Mouse (Mus musculus) G1E-ER4 (cell line): Measurements from ENCODE around the gene Orai1. TPM values are rescaled to one million over a fixed set of nuclear protein-coding genes. Genes with fewer than 3 reads are reported as not detected.

Source experiments
- GATA1 ChIP-seq: IDR thresholded peaks from one replicate; pipeline ENCODE4 v1.8.0; 2012; ENCODE audit warnings: low read length, inconsistent platforms
- polyA plus RNA-seq: library from polyadenylated mRNA; stranded (reverse); fragments of >175 nt; gene quantifications from 2 replicates; pipeline ENCODE4 v1.2.3, GENCODE M21; 2012

The Orai1 gene
- polyA plus RNA-seq, 1 experiment: 12.9 TPM

DNA sequence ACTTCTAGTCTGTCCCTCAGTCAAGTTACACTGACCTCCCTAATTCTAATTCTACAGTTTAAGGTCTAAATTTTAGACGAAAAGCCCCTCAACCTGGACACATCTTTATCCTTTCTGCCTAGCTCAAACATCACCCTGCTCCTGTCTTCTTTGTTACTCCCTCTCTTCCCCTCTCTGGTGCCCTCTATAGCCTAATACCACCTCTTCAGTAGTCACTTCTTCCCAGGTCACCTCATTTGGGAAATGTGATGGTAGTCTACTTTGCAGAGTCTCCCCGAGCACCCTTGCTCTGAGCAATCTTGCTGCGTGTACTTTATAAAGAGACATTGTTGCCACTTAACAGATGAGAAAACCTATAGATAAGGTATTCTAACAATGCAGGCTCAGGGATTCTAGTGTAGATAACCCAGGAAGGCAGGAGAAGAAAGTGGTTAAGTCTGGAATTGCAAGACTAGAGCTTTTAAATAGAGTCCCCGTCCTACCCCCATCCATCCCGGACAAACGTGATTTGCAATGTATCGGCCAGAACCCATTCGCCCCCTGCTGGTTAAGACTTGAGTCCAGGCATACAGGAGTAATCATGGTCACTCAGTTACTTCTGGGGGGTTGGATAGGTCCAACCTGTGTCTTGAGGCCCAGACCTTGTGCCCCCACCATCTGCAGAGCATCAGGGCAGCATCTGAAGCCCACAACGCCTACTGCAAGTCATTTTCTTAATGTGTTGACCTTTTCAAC, 30.9 kb downstream of the Orai1 start:
- TF ChIP-seq GATA1: no peak

DNA sequence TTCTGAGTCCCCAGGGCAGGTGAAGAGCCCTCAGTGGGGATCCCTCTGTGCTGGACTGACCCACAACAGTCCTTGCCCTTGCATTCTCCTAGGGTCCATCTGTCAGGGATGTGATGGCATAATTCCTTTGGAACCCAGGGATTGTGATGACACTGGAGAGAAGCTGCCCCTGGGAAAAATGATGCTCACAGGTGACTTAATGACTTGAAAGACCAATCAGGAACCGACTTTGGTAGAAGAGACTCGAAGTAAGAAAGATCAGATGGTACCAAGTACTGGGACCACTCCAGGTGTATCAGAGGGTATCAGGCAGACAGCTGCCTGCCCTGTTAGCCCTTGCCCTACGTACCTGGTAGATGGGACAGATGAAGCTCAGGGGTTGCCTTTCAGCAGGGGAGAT, 32.0 kb downstream of the Orai1 start, which contains the start of gene Morn3:
Morn3 (minus strand) TSS at position 101 of the 400 bp plus-strand sequence.
- no peak for TF ChIP-seq GATA1

DNA sequence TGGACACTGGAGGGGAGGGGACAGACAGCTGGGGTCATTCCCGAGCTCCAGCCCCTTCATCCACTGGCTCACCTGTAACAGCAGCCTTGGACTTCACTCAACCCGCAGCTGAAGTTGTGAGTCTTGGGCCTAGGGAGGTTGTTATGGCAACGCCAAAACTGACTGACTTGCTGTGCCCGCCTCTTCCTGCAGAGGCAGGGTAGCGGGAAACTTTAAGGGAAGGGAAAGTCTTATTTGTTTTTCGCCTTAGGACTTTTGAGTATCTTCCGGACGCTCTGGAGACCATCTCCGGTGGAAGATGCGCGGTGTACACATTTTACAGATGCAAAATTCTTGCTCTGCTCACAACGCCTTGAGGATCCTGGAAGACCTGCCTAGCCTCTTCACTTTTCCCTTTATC, 34.4 kb downstream of the Orai1 start:
- no peak for TF ChIP-seq GATA1

DNA sequence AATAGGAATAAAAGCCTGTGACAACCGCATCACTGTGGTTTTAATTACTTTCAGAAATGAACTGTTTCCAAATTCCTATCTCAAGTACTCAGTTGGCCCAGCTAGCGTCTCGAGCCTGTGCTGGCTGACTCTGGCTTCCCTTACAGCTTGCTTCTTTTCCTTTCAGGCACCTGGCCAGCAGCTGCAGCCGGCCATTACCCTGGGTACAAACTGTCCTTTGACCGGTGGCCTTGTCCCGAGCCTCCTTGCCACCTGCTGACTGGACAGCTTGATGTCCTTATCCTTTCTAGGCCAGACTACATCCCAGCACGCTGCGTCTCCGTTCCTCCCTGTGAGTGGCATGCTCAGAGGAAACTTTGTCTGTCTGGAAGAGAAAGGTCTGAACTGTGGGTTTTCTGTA, 36.0 kb downstream of the Orai1 start:
- no peak for TF ChIP-seq GATA1

DNA sequence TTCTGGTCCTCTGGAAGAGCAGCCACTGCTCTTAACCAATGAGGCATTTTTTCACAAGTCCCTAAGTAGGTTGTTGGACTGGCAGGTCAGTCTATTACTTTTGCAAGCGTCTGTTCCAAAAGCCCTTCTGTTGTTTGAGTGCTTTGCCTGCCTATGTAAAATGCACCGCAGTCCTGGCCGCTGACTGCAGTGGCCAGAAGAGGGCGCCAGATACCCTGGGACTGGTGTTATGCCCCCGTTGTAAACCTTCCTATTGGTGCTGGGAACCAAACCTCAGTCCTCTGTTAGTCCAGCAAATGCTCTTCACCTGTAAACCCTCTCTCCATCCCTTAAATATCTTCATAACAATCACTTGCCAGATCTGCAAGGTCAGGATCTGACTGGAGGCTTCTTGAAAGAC, 36.9 kb downstream of the Orai1 start:
- TF ChIP-seq GATA1: no peak

DNA sequence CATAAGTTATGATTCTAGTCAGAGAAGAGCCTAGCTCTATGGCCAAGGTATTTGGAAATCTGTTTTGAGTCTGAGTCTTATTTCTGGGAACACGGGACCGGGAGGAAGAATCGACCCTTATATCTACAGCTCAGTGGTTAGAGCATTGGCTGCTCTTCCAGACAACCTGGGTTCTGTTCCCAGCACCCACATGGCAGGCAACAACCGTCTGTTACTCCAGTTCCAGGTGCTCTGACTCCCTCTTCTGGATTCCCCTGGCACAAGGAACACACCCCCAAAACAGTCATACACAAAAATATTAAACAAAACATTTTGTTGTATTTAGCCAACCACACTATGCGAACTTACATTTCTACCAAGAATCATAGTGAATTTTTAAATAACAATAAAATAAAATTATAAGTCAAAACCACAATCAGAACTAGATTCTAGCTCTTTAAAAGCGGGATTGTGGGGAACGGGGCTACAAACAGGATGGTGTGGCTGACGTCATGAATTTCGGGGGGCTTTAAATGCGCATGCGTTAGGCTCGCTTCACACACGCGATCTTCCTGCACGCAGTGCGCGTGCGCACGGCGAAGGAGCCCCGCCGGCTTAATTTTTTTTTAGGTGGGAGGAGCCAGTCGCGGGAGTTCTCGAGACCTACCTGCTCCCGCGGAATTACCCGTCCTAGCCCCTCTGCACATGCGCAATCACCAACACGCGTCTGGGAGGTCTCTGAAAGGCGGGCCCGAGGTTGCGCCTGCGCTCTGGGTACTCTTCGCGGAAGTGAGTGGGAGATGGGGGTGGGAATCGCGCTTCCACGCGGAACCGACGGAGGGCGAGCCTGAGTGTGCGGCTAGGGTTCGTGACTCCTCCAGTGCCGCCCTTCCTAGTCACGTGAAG, 42.7 kb downstream of the Orai1 start:
- no peak for TF ChIP-seq GATA1

DNA sequence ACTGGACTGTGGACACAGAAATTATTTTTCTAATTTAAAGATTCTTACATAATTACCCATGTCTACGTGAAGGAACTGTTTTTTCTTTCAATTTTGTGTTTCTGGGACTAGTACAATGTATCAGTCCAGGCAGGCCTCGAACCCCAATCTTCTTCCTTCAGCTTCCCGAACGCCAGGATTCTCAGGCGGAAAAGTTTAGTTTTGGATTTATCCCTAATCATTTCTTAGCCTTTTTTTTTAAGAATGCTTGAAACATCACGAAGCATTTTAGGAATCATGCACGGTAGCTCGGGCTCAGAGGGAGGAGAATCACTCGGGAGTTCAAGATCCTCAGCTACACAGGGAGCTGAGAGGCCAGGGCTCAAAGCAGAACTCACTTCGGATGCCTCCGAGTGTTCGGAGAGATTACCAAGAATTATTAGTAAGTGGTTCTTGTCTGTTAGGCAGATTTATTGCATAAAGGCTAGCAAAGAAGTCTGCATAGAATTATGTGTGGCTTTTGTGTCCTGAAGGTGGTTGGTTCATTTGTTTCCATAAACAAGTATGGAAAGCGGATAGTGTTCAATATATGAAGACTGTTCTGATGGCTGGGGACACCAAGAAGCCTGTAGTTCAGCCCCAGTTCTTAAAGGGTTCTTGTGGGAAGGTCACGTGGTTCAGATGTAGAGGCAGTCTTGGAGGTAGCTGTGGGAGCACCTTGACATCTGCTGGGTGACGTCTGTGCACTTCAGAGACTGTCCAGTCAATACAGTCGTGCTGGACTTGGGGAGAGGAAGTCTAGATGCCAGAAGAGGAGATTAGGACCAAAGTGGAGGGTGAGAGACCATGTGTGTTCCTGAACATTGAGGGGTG, 43.6 kb downstream of the Orai1 start:
- TF ChIP-seq GATA1: no peak

DNA sequence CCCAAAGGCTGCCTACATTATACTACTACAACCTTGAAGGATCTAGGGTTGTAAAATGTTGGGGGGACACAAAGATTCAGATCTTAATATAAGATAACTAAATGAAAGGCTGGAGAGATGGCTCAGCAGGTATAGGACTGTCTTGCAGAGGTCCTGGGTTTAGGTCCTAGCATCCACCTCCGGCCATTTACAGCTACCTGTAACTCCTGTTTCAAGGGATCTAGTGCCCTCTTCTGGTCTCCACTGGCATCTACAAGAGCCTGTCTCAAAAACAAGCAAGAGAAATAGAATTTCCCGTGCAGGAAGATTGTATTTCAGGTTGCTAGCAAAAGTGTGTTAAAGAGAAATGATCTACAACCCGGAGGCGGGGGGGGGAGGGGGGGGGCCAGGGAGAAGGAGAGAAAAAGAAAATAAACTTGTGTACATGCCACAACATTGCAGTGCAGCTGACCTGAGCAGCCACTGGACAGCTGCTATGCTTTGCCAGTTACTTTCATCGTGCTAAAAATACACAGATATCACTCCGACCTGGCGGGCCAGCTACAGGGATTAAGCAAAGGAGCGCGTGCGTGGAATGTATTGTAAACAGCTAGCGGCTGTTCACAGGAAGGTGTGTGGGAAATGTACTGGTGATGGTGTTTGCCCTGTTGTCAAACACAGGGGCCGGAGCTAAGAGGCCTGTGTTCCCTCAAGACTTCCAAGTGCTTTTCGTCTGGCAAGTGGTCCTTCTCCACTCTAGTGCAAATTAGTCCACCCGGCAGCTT, 45.1 kb downstream of the Orai1 start:
- no peak for TF ChIP-seq GATA1

DNA sequence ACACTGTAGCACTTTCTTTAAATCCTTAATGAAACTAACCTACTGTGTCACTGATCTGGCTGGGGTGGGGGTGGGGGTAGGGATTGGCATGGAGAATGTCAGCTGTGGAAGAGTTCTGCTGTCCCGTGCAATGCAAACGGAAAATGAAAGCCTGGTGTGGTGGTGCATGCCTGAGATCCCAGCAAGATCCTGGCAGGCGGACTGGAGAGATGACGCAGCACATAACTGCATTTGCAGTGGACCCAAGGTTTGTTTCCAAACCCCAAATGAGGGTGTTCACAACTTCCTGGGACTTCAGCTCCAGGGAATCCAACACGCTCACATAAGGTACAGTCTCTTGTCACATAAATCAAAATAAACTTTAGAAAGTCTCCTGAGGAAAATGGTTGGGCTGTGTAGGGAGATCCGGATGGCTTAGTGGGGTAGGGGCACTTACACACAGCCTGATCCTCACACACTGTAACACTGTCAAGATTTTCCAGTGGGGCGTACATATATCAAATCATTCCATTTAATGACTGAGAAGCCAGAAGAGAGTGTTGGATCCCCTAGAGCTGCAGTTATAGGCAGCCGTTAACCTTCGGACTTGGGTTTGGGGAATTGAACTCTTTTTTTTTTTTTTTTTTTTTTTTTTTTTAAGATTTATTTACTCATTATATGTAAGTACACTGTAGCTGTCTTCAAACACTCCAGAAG, 46.0 kb downstream of the Orai1 start:
- TF ChIP-seq GATA1: no peak

DNA sequence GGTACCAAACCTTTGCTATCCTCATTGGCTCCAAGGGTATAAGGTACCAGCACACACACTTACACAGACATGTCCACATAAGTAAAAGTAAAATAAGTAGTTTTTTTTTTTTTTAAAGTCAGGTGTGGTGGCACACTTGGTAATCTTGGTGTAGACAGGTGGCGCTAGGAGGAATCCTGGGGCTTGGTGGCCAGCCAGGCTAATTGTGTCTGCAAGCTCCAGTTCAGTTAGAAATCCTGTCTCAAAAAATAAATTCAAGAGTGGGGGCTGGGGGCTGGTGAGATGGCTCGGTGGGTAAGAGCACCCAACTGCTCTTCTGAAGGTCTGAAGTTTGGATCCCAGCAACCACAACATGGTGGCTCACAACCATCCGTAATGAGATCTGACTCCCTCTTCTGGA, 48.3 kb downstream of the Orai1 start:
- no peak for TF ChIP-seq GATA1

DNA sequence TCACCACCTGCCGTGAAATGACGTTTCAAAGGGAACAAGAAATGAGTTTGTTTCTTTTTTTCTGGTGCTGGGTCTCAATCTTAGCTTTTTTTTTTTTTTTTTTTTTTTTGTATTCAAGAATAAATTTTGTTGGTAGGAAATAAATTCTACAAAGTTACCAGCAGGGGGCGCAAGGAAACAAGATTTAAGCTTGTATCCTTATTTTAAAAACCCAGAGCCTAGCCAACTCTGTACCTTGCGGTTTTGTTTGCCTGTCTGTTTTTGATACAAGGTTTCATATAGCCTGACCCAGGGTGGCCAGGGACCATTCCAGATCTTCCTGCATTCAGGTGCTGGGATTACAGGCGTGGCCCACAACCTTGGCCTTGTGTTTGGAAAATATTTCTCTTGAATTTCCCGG, 49.3 kb downstream of the Orai1 start:
- TF ChIP-seq GATA1: no peak

DNA sequence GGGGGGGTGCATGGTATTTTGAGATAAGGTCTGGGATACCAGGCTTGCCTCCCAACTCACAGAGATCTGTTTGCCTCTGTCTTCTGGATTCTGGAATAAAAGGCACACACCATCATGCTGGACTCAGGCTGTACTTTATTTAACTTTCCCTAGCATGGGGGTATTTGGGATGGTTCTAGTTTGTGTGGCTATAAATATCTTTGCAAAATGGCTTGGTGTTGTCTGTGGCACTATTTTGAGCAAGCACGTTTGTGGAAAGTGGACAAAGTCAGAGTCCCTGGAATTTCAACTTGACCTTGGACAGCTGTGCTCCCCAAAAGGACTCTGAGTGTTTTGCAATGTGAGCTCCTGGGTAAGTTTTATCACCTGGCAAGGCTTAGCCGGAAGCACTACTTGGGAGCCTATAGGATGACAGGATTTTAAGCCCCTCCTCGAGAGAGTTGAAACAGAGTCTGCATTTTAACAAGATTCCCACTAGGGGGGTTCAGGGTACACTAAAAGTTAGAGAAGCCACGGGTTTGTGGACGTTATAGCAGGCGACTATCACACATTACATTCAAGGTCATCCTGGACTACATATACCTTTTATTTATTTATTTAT, 52.6 kb downstream of the Orai1 start:
- TF ChIP-seq GATA1: no peak

DNA sequence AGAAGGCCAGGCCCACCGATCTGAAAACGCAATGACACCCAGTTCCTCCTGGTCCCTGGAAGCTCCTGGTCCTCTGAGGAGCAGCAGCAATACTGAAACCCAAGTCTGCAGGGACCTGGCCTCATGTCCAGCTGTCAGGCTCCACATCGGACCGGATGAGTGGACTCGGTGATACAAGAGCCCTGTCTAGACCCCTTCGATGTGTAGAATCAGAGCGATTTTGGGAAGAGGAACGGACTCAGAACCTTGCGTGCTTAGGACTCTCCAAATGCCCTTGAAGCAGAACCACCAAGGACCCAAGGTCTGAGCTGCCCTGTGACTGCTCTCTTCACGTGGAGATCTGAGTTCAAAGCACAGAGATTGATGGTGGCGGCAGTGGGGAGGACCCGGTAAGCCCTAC, 53.2 kb downstream of the Orai1 start, which contains the start of gene Tmem120b:
Tmem120b (plus strand) TSS at position 301 of the 400 bp plus-strand sequence.
- no peak for TF ChIP-seq GATA1

DNA sequence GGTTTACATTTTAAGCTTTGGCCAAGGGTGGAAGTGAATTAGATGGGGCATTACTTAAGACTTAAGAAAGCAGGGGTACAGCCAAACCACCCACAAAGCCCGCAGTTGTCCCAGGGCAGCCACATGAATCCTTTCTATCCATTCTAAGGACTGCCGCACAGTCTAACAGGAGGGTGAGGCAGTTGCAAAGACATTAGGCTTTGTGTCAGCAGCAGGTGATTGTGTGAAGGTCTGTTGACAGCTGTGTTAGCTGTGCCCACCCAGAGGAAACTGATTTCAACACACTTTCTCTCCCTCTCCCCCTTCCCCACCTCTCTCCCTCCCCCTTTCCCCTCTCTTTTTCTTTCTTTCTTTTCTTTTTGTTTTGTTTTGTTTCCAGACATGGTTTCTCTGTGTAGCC, 53.8 kb downstream of the Orai1 start:
- no peak for TF ChIP-seq GATA1
